Mouse (Mus musculus) hindbrain, postnatal 0 days (tissue): ENCODE results near the gene D430019H16Rik. TPM values are rescaled to one million over a fixed set of nuclear protein-coding genes. Genes with fewer than 3 reads are reported as not detected.

ENCODE experiments used
- ATAC-seq: fragments of 200-750 bp; cut with Nextera tagmentation; 2 replicates; pipeline ENCODE4 v1.8.0; 2017; ENCODE audit warnings: mild to moderate bottlenecking, moderate TSS enrichment, moderate library complexity
- DNase-seq: peaks from one replicate; pipeline ENCODE4 v3.0.0-alpha.2; 2015; ENCODE audit warnings: low spot score
- H3K27ac ChIP-seq: fragments of 300-500 bp; sonication (generic); 2 replicates; pipeline ENCODE4 v1.5.1; 2014; ENCODE audit warnings: mild to moderate bottlenecking
- H3K27me3 ChIP-seq: fragments of 300-500 bp; sonication (generic); 2 replicates; pipeline ENCODE4 v1.6.1; 2014; ENCODE audit warnings: low read length, mixed read lengths; ENCODE audit not compliant: insufficient read depth
- H3K36me3 ChIP-seq: fragments of 300-500 bp; sonication (generic); 2 replicates; pipeline ENCODE4 v1.6.1; 2014; ENCODE audit warnings: low read length, mixed read lengths; ENCODE audit not compliant: insufficient read depth
- H3K4me1 ChIP-seq: fragments of 300-500 bp; sonication (generic); 2 replicates; pipeline ENCODE4 v1.6.1; 2014; ENCODE audit warnings: antibody characterized with exemption, low read length, mixed read lengths; ENCODE audit not compliant: insufficient read depth
- H3K4me2 ChIP-seq: fragments of 300-500 bp; sonication (generic); 2 replicates; pipeline ENCODE4 v1.6.1; 2014; ENCODE audit warnings: low read depth, mild to moderate bottlenecking, low read length, moderate library complexity, mixed read lengths
- H3K4me3 ChIP-seq: fragments of 300-500 bp; sonication (generic); 2 replicates; pipeline ENCODE4 v1.5.1; 2014; ENCODE audit warnings: low read length
- H3K9ac ChIP-seq: fragments of 300-500 bp; sonication (generic); replicated peaks from 2 replicates; pipeline ENCODE4 v1.6.1; 2014; ENCODE audit warnings: mild to moderate bottlenecking, low read length, moderate library complexity, mixed read lengths
- H3K9me3 ChIP-seq: fragments of 300-500 bp; sonication (generic); 2 replicates; pipeline ENCODE4 v1.6.1; 2016; ENCODE audit warnings: low read length, mixed read lengths
- CTCF ChIP-seq: IDR thresholded peaks from 2 replicates; pipeline ENCODE4 v1.5.1; 2016; ENCODE audit warnings: antibody characterized with exemption, control low read depth, low read depth
- WGBS: fragments of 180-500 bp; shearing (Covaris S2); extraction: QIAGEN DNeasy Blood & Tissue Kit; methylation state at CpG from one replicate; pipeline ENCODE4 v1.1.7; 2014; 5-methylcytosine and 5-hydroxymethylcytosine counted together
- polyA plus RNA-seq: library from polyadenylated mRNA; unstranded; fragments of >200 nt; fragmentation: Nextera tagmentation; extraction: Ambion mirVana; gene quantifications from 2 replicates; pipeline ENCODE4 v1.2.1, GENCODE M21; 2015
- total RNA-seq: library from RNA; depleted of rRNA; stranded (reverse); fragments of >200 nt; gene quantifications from 2 replicates; pipeline ENCODE4 v1.2.3, GENCODE M21; 2014; rRNA removed

D430019H16Rik gene
- total and polyA plus RNA-seq, 2 experiments from 2014 or later, result 8.6 to 140 TPM

GRCm38 (mm10) chr12:105542513-105542912 is 88.9 kb downstream of the D430019H16Rik start:
- ATAC-seq, result no peak
- H3K4me2 ChIP-seq, result no peak overlapping the region
- H3K9me3 ChIP-seq, result no peaks in the 10 kb centered on the region
- H3K4me1 ChIP-seq, result no peaks in the 10 kb centered on the region
- WGBS, result 82% methylated on average over 3 of the region's 3 CpGs
- H3K27me3 ChIP-seq, result no peaks in the 10 kb centered on the region
- H3K36me3 ChIP-seq, result no peaks in the 10 kb centered on the region
- no peak overlapping the region for H3K4me3 ChIP-seq
- DNase-seq, result no peak
- no peak overlapping the region for H3K9ac ChIP-seq
- no peak overlapping the region for H3K27ac ChIP-seq
- TF ChIP-seq CTCF, result no peak

Other genes with a start within 250 kb of the D430019H16Rik start
- not detected in 2 replicates for gene Tcl1, start 231.1 kb upstream of the D430019H16Rik start, total RNA-seq
- gene Tcl1, start 231.1 kb upstream of the D430019H16Rik start, polyA plus RNA-seq, result not detected in 2 replicates
- gene Tunar, start 120.0 kb upstream of the D430019H16Rik start, total RNA-seq, result 29.5 and 29.6 TPM in 2 replicates
- 13.8 and 18.3 TPM in 2 replicates for gene Tunar, start 120.0 kb upstream of the D430019H16Rik start, polyA plus RNA-seq
- 2.6 and 3.7 TPM in 2 replicates for gene Bdkrb2, start 109.4 kb downstream of the D430019H16Rik start, total RNA-seq
- gene Bdkrb2, start 109.4 kb downstream of the D430019H16Rik start, polyA plus RNA-seq, result 0.90 and 0.98 TPM in 2 replicates
- gene Bdkrb1, start 149.2 kb downstream of the D430019H16Rik start, total RNA-seq, result 0.63 TPM in 1 of 2 replicates, not detected in the other
- gene Bdkrb1, start 149.2 kb downstream of the D430019H16Rik start, polyA plus RNA-seq, result 0.18 TPM in 1 of 2 replicates, not detected in the other
- 11.0 and 12.1 TPM in 2 replicates for gene Gskip, start 231.0 kb downstream of the D430019H16Rik start, total RNA-seq
- gene Gskip, start 231.0 kb downstream of the D430019H16Rik start, polyA plus RNA-seq, result 19.8 and 21.7 TPM in 2 replicates
- gene Atg2b, start 231.4 kb downstream of the D430019H16Rik start, total RNA-seq, result 40.4 and 40.9 TPM in 2 replicates
- 8.1 and 9.0 TPM in 2 replicates for gene Atg2b, start 231.4 kb downstream of the D430019H16Rik start, polyA plus RNA-seq